Mouse (Mus musculus) olfactory bulb, adult 2 months (tissue): ENCODE data around the gene Ccdc102a. TPM values are rescaled to one million over a fixed set of nuclear protein-coding genes. Genes with fewer than 3 reads are reported as not detected.

Experiments
- H3K27ac ChIP-seq: fragments of 200-500 bp; 2 replicates; pipeline ENCODE4 v1.5.1; 2012; ENCODE audit warnings: low read depth, low read length; ENCODE audit not compliant: insufficient read depth
- H3K4me1 ChIP-seq: fragments of 200-500 bp; 2 replicates; pipeline ENCODE4 v1.6.1; 2012; ENCODE audit warnings: low read length; ENCODE audit not compliant: control insufficient read depth, insufficient read depth
- H3K4me3 ChIP-seq: fragments of 200-500 bp; 2 replicates; pipeline ENCODE4 v1.5.1; 2012; ENCODE audit warnings: mild to moderate bottlenecking, low read depth, low read length, moderate library complexity; ENCODE audit not compliant: insufficient read depth
- CTCF ChIP-seq: fragments of 200-500 bp; IDR thresholded peaks from 2 replicates; pipeline ENCODE4 v1.5.1; 2012; ENCODE audit warnings: low read depth, mild to moderate bottlenecking, low read length, moderate library complexity; ENCODE audit not compliant: insufficient read depth
- POLR2A ChIP-seq: fragments of 200-500 bp; IDR thresholded peaks from 2 replicates; pipeline ENCODE4 v1.6.1; 2012; ENCODE audit warnings: mild to moderate bottlenecking, low read depth, low read length, moderate library complexity; ENCODE audit not compliant: insufficient read depth
- WGBS: fragments of 180-500 bp; shearing (Covaris S2); methylation state at CpG from one replicate; pipeline ENCODE4 v1.1.7; 2018; 5-methylcytosine and 5-hydroxymethylcytosine counted together
- polyA plus RNA-seq: library from polyadenylated mRNA; stranded (reverse); fragments of >200 nt; gene quantifications from 2 replicates; pipeline ENCODE4 v1.2.4, GENCODE M21; 2012; ENCODE audit warnings: low replicate concordance; ENCODE audit not compliant: missing spikeins, insufficient read depth, insufficient read length

The Ccdc102a gene
- polyA plus RNA-seq, 1 experiment, result not detected

DNA sequence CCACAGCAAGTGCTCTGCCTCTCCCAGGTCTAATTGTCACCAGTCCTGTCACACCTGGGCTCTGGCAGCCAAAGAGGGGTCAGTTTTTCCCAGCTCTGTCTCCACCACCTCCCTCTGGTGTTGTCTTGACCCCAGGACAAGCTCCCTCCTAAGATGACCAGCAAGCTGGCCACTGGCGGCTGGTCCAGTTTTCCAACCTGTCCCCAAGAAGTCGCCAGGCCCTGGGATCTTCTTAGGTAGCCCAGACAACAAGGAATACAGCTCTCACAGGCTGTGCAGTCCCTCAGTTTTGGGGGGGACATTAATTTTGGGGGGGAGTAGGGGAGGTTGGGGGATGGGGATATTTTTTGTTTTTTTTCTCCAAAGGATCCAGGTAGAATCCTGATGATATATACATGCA, 45.3 kb downstream of the Ccdc102a start:
- Histone ChIP-seq H3K4me1 (peaks cover 52% of the 10 kb centered on the region), H3K4me3 (no peak overlapping the region), H3K27ac (no peak overlapping the region)
- TF ChIP-seq POLR2A (no peak), CTCF (no peak)
- 91% methylated on average over 2 of the region's 2 CpGs for WGBS

DNA sequence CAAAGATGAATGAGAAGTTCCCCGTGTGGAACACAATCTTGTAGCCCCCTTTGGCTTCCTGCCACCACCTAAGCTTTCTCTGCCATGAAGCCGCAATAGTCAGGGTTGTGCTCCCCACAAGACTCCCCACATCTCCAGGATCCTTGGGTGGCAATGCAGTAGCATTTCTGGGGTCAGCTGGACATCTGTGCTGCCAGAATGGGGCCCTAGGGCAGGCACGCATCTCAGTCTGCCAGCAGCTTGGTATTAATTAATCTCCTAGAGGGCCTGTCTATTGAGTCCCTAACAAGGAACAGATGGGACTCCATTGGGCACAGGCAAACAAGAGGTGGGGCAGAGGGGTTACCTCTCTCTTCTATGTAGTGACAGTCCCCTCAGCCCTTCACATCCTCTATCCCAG, 45.7 kb downstream of the Ccdc102a start:
- 76% methylated on average over 3 of the region's 3 CpGs for WGBS
- Histone ChIP-seq H3K4me1 (peaks cover 52% of the 10 kb centered on the region), H3K4me3 (no peak overlapping the region), H3K27ac (no peak overlapping the region)
- TF ChIP-seq POLR2A (no peak), CTCF (no peak)

DNA sequence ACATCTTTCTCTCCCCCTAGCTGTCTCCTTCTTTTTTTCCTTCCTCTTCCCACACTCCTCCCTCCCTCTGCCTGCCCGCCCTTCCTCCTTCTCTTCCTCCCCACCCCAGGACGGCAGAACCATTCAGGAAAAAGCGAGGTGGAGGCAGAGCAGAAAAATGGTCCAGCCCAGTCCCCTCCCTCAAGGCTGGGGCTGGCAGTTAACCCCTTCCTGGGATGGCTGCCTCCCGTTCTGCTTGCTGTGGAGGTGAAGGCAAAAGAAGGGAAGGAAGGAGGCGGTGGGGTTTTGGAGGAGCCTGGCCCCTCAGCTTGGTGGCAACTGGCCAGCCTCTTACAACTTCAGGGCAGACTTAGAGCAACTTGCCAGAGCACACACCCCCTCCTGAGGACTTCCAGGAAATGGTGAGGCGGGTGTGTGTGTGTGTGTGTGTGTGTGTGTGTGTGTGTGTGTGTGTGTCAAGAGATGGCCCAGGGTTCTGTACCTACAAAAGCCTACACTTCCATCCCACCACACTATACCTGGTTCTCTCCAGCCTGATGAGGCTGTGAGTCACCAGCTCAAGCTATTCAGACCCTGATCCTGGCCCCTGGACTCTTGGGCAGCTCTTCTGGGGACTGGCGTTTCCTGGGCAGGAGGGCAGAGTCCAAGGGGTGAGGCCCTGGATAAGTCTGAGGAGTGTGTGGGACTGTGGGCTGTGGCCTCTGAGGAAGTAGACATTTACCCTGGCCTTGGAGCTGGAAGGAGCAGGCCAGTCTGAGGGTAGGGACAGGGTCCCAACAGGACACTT, 46.6 kb downstream of the Ccdc102a start:
- 6% methylated on average over 7 of the region's 7 CpGs for WGBS
- Histone ChIP-seq H3K4me1 (peaks cover 57% of the 10 kb centered on the region), H3K4me3 (peak overlapping the region; percentile 48), H3K27ac (peak overlapping the region; percentile 43; the same call in 1 of the 2 replicates)
- TF ChIP-seq POLR2A, result no peak
- no peak for TF ChIP-seq CTCF

GRCm38 (mm10) chr8:94870474-94871107, 47.3 kb downstream of the Ccdc102a start:
- Histone ChIP-seq H3K4me3 (peak overlapping the region; percentile 48), H3K4me1 (peaks cover 54% of the 10 kb centered on the region), H3K27ac (peak overlapping the region; percentile 43; the same call in 1 of the 2 replicates)
- 2% methylated on average over 22 of the region's 22 CpGs for WGBS
- TF ChIP-seq POLR2A (no peak), CTCF (no peak)

DNA sequence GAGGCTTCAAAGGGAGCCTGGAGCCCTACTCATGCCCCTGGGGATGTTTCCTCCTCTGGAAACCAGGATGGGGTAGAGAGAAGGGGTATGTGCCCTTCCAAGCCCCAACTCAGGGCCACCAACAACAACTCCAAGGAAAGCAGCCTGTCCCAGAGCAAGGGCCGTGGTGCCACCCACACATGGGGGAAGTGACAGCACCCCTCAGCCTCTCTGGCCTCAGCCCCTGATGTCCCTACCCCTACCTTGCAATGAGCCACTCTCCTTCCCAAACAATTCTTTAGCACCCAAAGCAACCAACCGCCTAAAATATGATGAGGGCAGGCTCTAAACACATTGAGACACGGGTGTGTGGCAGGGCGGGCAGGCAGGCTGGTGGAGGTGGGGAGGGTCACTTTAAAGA, 47.9 kb downstream of the Ccdc102a start:
- Histone ChIP-seq H3K4me3 (peak overlapping the region; percentile 48), H3K4me1 (peaks cover 53% of the 10 kb centered on the region), H3K27ac (no peak overlapping the region)
- WGBS, result 16% methylated on average over 4 of the region's 4 CpGs
- TF ChIP-seq POLR2A (no peak), CTCF (no peak)

DNA sequence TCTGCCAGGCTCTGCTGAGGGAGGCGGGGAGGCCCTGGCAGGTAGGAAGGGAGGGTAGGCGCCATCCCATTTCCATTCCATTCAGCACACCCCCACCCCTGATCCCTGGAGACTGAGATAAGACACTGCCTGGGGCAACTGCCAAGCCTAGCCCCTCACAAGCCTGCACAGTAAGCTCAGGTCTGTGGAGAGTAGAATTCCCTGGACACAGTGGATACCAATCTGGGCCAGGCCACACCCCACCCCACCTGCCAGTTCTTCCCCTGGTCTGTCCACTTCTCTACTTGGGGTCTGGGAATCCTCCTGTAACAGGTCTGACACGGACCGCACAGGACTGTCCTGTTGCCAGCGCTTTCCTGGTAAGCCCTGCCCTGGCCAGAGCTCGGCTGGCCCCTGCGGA, 48.8 kb downstream of the Ccdc102a start:
- 55% methylated on average over 7 of the region's 7 CpGs for WGBS

GRCm38 (mm10) chr8:94866921-94867320, 51.0 kb downstream of the Ccdc102a start:
- H3K27ac ChIP-seq, result no peak overlapping the region
- no peak for TF ChIP-seq CTCF
- TF ChIP-seq POLR2A, result no peak
- no peak overlapping the region for H3K4me3 ChIP-seq
- 87% methylated on average over 9 of the region's 9 CpGs for WGBS
- H3K4me1 ChIP-seq, result peaks cover 49% of the 10 kb centered on the region

More for the DNA sequence above, 48.8 kb downstream of the Ccdc102a start:
- peaks cover 49% of the 10 kb centered on the region for H3K4me1 ChIP-seq
- peak overlapping the region; percentile 48 for H3K4me3 ChIP-seq
- H3K27ac ChIP-seq, result no peak overlapping the region
- no peak for TF ChIP-seq CTCF
- TF ChIP-seq POLR2A, result no peak

- Histone ChIP-seq H3K4me3 (no peak overlapping the region), H3K27ac (no peak overlapping the region), H3K4me1 (peaks cover 35% of the 10 kb centered on the region)
- 78% methylated on average over 10 of the region's 10 CpGs for WGBS
- TF ChIP-seq CTCF (no peak), POLR2A (no peak)
These were observed 52.6 kb downstream of the Ccdc102a start for GRCm38 (mm10) chr8:94865292-94865691.

DNA sequence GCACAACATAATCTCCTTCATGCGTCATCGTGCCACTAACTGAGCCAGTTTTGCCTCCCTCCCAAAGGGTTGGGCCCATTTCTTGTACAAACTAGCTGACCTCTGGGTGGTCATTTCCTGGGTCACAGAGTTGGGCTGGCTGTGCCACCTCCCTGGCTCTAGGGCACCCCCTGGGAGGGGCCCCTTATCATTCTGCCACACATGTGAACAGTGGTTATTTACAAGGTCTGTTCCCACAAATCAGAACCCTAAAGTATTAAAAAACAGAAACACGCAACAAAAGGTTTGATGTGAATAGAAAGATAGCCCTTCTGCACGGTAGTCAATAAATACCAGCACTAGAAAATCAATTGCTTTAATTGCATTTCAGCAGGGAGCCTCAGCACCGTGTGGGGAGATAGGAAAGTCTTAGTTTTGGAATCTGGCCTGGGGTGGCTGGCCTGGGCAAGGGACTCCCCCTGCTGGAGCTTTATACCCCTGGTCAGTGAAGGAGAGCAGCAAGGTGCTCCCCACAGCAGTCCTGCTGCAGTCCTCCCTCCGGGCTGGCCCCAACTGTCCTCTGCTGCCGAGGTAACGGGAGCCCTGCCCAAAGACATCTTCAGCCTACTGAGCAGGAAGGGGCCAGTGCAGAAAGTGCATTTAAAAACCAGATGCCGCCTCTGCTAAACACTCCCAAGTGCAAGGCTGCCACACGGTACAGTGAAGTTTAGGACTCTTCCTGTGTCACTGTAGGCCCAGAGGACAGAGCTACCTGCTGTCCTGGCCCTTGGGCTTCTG, 53.8 kb downstream of the Ccdc102a start:
- TF ChIP-seq CTCF (no peak), POLR2A (no peak)
- Histone ChIP-seq H3K27ac (no peak overlapping the region), H3K4me1 (peaks cover 29% of the 10 kb centered on the region), H3K4me3 (no peak overlapping the region)
- WGBS, result 68% methylated on average over 10 of the region's 10 CpGs
